Mouse (Mus musculus): Measurements from ENCODE around the gene Dnah6. TPM values are rescaled to one million over a fixed set of nuclear protein-coding genes. Genes with fewer than 3 reads are reported as not detected.
A peak's percentile ranks its signal among the peaks of the same experiment; 100 is the strongest.

The Dnah6 gene
- polyA plus RNA-seq, 1 experiment = 0.04 TPM

DNA sequence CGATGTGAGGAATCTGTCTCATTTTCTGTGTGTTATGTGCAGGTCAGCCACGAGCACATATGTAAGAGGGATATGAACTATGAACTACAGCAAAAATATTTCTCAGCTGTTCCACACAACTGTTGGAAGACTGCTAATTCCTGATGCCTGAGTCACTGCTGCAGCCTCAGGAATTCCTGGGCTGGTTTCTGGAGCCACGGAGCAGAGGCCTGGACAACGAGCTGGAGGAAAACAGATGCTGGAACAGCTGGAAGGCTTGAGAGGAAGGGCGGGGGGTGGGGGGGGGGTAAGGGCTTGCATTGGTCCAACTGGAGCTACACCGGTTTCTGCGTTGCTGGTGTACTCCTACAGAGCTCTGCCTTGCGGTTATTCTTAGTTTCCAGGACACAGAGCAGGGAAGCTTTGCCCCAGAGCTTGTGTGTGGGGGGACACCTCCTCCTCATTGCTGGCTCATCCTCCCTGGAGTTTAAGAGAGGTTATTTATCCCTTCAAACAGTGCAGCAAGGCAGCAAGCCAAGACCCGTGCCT is 240.3 kb downstream of the Dnah6 start:
- H3K27ac ChIP-seq (ENCODE audit: insufficient read depth, low read depth, low read length) = peak overlapping the region; percentile 23; the same call in 1 of the 2 replicates
- H3K27me3 ChIP-seq (ENCODE audit: control insufficient read depth, insufficient read depth, low read length) = no peaks in the 10 kb centered on the region
- no peak overlapping the region for H3K4me3 ChIP-seq (ENCODE audit: low read depth, low read length)
- WGBS = 75% methylated on average over 9 of the region's 9 CpGs
- TF ChIP-seq POLR2A (IDR thresholded peaks at IDR 0.05; ENCODE audit: low read depth, low read length) = no peak
- H3K4me1 ChIP-seq (ENCODE audit: control insufficient read depth, insufficient read depth, insufficient read length, low read length) = no peaks in the 10 kb centered on the region; the same call in 1 of the 2 replicates
- no peaks in the 10 kb centered on the region for H3K36me3 ChIP-seq (ENCODE audit: control insufficient read depth, insufficient read depth, low read length)

DNA sequence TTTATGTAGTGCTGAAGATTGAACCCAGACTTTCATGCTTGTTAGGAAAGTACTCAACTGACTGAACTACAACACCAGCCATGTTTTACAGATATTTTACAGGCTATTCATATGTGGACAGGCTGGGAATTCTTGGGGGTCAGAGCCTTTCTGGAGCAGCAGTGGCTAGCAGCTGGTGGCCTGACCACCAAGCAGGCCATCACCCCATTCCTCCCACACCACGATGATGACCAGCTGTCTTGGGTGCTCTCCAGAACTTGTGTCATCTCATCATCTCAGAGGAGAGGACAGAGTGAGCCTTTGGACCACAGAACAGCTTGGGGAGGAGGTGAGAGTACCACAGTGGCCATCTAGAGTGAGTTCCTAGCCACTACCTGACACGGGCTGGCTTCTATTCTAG is 244.6 kb downstream of the Dnah6 start:
- Histone ChIP-seq H3K27ac (ENCODE audit: insufficient read depth, low read depth, low read length) (no peak overlapping the region), H3K4me3 (ENCODE audit: low read depth, low read length) (no peak overlapping the region), H3K27me3 (ENCODE audit: control insufficient read depth, insufficient read depth, low read length) (no peaks in the 10 kb centered on the region), H3K4me1 (ENCODE audit: control insufficient read depth, insufficient read depth, insufficient read length, low read length) (no peaks in the 10 kb centered on the region; the same call in 1 of the 2 replicates), H3K36me3 (ENCODE audit: control insufficient read depth, insufficient read depth, low read length) (no peaks in the 10 kb centered on the region)
- WGBS = 84% methylated on average over 2 of the region's 2 CpGs
- TF ChIP-seq POLR2A (IDR thresholded peaks at IDR 0.05; ENCODE audit: low read depth, low read length) (no peak), CTCF (IDR thresholded peaks at IDR 0.05; ENCODE audit: extremely low read depth, insufficient read length, insufficient replicate concordance, low read depth, low read length) (no peak)

DNA sequence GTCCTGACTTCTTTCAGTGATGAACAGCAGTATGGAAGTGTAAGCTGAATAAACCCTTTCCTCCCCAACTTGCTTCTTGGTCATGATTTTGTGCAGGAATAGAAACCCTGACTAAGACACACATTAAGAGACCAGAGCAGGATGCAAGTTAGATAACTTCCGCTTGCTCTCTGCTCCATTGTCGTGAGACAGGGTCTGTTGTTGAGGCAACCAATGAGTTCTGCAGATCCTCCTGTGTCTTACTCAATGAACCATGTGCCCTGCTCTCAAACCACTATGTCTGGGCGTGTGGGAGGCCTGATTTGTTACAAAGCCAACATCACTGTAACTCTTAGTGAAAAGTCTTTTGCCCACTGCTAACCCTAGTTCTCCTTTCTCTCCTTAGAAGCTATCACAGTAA is 250.4 kb downstream of the Dnah6 start:
- H3K27ac ChIP-seq (ENCODE audit: insufficient read depth, low read depth, low read length) = no peak overlapping the region
- H3K27me3 ChIP-seq (ENCODE audit: control insufficient read depth, insufficient read depth, low read length) = no peaks in the 10 kb centered on the region
- no peaks in the 10 kb centered on the region for H3K36me3 ChIP-seq (ENCODE audit: control insufficient read depth, insufficient read depth, low read length)
- no peak overlapping the region for H3K4me3 ChIP-seq (ENCODE audit: low read depth, low read length)
- TF ChIP-seq POLR2A (IDR thresholded peaks at IDR 0.05; ENCODE audit: low read depth, low read length) (no peak), CTCF (IDR thresholded peaks at IDR 0.05; ENCODE audit: extremely low read depth, insufficient read length, insufficient replicate concordance, low read depth, low read length) (no peak)
- H3K4me1 ChIP-seq (ENCODE audit: control insufficient read depth, insufficient read depth, insufficient read length, low read length) = no peaks in the 10 kb centered on the region
- WGBS = 78% methylated on average over 3 of the region's 3 CpGs

DNA sequence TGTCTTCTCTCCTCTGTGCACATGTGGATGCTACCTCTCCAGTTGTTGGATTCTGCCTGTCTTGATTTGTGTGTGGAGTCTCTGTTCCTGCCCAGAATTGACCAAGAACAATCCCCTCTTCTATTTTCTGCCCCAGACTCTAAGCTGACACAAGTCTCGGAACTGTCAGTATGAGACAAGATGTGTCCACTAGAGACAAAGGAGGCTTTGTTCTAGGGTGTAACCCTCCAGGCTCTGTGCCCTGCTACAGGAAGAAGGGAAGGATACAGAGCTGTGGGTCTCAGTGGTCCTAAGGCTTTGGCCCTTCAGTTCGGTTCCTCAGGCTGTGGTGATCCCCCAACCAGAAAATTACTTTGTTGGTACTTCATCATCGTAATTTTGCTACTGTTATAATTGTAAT is 251.7 kb downstream of the Dnah6 start:
- no peak overlapping the region for H3K4me3 ChIP-seq (ENCODE audit: low read depth, low read length)
- no peaks in the 10 kb centered on the region for H3K36me3 ChIP-seq (ENCODE audit: control insufficient read depth, insufficient read depth, low read length)
- H3K27me3 ChIP-seq (ENCODE audit: control insufficient read depth, insufficient read depth, low read length) = no peaks in the 10 kb centered on the region
- WGBS = 83% methylated on average over 3 of the region's 3 CpGs
- TF ChIP-seq CTCF (IDR thresholded peaks at IDR 0.05; ENCODE audit: extremely low read depth, insufficient read length, insufficient replicate concordance, low read depth, low read length) (no peak), POLR2A (IDR thresholded peaks at IDR 0.05; ENCODE audit: low read depth, low read length) (no peak)
- no peaks in the 10 kb centered on the region for H3K4me1 ChIP-seq (ENCODE audit: control insufficient read depth, insufficient read depth, insufficient read length, low read length)
- no peak overlapping the region for H3K27ac ChIP-seq (ENCODE audit: insufficient read depth, low read depth, low read length)

Other genes starting within 250 kb of the Dnah6 start
- gene Suclg1, start 26.7 kb upstream of the Dnah6 start, polyA plus RNA-seq (2012; rRNA removed) = 52.7 and 97.0 TPM in 2 replicates
- gene 4931417E11Rik, start 248.0 kb upstream of the Dnah6 start, polyA plus RNA-seq (2012; rRNA removed) = not detected in 2 replicates